Mouse (Mus musculus): ENCODE measurements at regions not wholly inside any gene's neighbourhood (a gene's known extent, or its start where the extent isn't known, plus 50 kb on each side); places are given as distances from the start of the nearest gene placed in this dataset.

GRCm38 (mm10) chr7:60293556-60293955, 153.5 kb upstream of the Snrpn start:
- TF ChIP-seq CTCF (IDR thresholded peaks at IDR 0.05; ENCODE audit: low read depth, low read length) (no peak), POLR2A (IDR thresholded peaks at IDR 0.05; ENCODE audit: borderline replicate concordance, low read depth, low read length) (no peak)
